Mouse (Mus musculus) neutrophil, adult 5-6 weeks (primary cell): Measurements from ENCODE around the gene Wwox. TPM values are rescaled to one million over a fixed set of nuclear protein-coding genes. Genes with fewer than 3 reads are reported as not detected.
A peak's percentile ranks its signal among the peaks of the same experiment; 100 is the strongest.

Experiments used
- ATAC-seq: fragments of 151-379, 151-347 bp; 2 replicates; pipeline ENCODE4 v1.8.0; 2017; ENCODE audit warnings: mild to moderate bottlenecking, moderate TSS enrichment; ENCODE audit not compliant: insufficient number of reproducible peaks, poor library complexity, low FRiP score, severe bottlenecking; ENCODE audit errors: extremely low read depth
- total RNA-seq: library from RNA; stranded (forward); fragments of 200-1000 nt; gene quantifications from 2 replicates; pipeline ENCODE4 v1.2.3, GENCODE M21; 2017

The Wwox gene
- total RNA-seq, 1 experiment from 2014 or later, result 7.7 TPM

DNA sequence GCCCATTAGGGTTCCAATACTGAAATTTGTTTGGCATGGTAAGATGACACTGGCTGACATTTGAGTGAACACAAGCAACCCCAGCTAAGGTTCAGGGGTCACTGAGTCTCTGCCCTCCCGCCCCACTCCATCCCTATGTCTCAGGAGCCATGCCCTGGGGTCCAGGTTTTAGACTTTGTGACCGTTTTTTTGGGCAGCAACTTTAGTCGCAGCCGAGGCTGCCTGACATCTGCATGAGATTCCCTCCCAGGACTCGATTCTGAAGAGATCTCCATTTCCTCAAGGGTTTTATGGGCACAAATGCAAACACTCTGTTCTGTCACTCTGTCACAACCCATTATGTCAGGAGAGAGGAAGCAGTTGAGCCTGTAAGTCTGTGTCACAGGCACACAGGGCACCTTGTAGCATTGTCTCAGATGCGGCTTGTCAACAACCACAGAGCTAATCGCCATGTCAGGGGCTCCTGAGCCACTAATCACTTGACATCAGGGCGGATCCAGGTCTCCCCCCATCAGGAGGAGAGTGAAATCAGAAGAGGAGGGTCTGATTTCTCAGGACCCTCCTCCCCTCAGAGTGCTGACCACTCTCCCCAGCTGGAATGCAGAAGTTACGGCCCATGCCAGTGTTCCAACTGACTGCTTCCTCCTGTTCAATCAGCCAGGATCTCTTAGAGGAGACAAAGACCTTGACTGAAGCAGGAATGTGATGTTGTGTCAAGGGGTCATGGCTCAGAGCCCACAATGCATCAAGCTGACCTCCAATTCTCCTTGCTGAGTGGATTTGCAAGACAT lies 704.3 kb downstream of the Wwox start:
- ATAC-seq, result no peak

DNA sequence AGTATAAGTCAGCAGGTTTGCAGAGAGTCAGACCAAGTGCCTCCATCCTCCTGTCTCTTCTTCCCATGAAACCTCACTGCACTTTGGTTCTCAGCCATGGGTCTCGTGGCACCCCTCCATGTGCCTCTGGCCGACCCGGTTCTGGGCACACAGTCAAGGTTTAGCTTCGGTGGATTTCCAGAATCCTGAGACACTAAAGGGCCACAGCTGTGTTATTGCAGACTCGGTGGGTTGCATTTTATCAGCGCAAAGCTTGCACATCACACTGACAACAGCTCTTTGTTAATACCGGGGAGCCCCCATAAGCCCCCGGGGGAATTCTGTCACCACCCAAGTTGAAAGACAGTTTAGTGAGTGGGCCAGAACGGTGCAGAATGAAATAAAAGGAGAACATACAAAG lies 707.6 kb downstream of the Wwox start:
- ATAC-seq, result no peak

DNA sequence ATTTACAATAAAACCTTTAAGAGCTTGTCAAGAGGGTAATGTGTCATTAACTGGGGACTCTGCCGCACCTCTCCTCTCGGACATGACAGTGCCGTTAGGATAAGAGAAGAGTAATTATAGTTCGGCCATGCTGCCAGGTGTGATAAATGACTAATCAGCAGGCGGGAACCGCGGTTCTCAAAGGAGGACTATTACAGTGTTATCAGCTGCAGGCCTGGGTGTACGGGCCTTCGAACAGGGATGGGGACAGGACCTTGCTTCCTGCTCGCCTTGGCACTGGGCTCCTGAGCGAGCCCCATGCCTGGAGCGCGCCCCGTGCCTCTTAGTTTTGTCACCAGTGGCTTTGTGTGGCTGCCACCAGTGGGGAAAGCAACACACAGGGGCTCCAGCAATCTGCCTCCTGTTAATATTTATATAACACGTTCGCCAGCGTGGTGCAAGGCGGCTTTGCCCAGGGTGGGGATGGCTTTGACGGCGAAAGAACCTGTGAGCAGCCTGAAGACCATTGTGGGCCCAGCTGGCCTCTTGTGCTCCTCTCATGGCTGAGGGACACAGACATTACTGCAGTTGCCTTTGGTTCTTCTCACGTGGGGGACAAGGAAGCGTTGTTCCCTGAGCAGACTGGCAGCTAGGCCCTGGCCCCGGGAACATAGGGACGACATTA lies 711.1 kb downstream of the Wwox start:
- no peak for ATAC-seq

DNA sequence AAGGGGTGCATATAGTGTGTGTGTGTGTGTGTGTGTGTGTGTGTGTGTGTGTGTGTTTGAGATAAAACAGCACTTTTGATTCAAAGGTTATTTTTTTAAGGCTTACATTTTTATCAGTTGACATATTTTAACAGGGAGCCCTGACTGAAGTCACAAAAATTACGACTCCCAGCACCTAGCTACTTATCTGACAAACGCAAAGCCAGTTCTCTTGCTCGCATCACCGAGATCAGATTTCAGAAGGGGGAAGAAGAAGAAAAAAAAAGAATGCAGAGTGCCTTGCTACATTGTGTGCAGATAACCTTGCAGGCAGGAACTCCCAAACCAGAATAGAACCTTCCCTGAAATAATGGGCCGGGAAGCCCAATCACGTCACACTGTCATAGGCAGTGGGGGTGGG lies 712.0 kb downstream of the Wwox start:
- no peak for ATAC-seq

DNA sequence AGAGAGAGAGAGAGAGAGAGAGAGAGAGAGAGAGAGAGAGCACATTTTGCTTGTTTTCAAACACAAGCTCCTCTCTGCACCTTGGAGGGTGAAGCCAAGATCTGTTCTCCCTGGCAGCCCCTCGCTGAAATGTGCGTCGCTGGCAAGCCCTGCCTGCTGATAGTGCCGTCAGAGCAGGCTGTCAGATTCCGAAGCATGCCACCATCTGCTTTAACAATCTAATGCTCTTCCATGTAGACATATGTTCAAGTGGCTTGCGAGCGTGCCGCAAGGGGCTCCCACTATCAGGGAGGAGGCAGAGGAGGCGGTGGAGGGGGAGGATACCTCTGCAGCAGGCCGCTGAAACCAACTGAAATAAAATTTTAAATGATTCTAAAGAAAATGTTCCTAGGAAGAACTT lies 714.6 kb downstream of the Wwox start:
- no peak for ATAC-seq

DNA sequence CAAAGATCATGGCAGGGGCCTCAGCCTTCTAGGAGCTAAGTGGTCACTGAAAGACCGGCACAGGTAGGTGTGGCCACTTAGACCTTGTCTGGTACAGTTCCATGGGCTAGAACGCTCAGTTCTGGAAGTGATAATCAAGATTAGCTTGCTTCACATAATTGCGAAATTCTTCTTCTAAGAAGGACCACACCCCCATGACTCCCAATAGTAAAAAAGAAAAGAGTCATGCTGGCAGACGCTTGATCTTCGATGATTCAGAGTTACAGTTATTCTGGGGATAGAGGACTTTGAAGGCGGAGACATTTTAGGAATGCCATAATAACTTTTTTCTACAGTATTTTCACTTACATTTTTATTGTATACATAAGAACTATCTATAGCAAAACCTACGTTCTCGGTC lies 716.7 kb downstream of the Wwox start:
- no peak for ATAC-seq

DNA sequence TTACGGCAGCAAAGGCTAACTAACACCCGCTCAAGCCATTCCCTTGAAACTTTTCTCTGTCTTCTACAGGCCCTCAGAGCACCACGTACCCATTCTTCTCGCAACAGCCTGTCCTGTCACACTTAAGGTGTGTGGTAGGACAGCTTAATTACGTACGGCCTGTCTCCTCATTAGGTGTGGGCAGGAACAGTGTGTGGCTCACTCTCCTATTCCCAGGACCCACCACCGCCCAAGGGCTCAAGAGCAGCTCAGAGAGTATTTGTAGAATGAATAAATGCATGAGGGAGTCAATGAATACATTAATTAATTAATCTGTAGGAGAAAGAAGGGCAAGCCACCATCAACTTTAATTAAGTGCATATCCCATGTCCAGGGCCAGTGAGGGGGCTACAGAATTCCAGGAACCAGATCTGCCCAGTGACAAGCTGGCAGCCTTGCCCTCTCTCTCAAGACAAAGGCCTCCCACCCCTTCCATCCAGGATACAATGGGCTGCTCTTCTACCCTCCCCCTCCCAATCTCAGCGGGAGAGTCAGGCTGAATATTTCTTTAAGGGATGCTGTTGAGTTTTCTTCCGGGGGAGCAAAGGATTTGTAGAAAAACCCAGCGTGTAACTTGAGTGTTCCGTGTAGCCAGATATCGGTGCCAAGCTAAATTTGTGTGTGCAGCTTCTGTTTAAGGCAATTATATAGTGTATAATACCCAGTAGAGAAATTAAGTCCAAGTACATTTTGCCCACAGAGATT lies 718.7 kb downstream of the Wwox start:
- no peak for ATAC-seq

DNA sequence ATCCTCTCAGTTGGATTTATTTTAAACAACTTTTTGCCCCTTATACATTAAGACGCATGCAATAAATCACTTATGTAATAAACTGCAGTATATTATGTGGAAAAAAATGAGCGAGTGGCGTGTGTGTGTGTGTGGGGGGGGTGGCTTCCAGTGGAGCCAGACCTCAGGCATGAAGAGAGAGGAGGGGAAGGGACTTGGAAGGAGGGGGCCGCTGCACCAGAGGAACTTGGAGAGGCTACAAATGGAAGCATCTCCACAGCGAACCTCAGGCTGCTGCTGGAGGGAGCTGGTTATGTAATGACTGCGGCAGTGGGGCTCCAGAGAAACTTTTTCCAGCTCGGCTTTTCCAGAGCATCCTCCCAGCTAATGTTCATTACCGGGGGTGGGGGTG lies 719.3 kb downstream of the Wwox start:
- ATAC-seq, result no peak

DNA sequence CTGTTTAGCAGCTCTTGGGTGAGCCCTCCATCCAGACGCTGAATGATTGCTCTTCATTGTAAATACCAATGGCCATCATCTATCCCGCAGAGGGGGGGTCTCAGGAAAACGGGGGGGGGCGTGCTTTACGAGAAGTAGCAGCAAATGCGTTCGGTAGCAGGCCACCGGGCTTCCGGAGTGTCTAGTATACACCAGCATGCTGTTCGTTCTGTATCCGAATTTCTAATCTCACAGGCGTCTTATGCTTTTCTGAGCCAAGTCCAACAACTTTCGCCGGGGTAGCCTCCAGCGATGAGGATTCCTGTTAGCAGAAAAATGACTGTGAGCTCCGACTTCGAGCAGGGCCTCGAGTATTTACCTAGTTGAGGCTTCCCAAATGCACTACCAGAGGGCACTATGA lies 719.8 kb downstream of the Wwox start:
- ATAC-seq, result no peak

DNA sequence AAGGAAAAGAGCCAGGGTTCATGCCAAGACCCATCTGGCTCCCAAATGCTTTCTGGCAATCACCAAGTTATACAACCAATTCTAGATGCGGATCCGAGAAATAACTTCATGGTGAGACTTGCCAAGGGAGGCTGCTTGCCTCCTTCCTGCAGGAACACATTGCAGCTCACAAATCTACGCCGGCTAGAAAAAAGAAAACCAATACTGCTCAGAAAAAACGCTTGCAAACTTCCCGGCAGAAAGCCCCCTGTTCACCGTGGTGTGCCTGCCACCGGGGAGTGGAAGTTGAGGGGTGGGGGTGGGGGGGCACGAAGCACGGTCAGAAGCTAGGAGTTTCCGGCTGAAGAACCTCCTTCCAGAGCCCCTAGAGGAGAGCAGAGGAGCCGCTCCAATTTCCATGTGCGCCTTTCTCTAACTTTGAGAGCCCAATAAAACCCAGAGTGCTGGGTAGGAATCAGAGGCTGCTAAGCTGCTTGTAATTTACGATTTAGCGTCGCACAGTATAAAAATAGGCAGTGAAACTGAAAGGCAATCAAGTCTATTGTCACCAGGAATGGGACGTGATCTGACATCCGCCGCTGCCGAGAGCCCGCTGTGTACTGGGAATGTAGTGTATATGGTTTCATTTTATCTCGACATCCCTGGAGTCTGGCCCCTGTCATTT lies 720.4 kb downstream of the Wwox start:
- ATAC-seq, result peak; percentile 18; the same call in 1 of the 2 replicates

DNA sequence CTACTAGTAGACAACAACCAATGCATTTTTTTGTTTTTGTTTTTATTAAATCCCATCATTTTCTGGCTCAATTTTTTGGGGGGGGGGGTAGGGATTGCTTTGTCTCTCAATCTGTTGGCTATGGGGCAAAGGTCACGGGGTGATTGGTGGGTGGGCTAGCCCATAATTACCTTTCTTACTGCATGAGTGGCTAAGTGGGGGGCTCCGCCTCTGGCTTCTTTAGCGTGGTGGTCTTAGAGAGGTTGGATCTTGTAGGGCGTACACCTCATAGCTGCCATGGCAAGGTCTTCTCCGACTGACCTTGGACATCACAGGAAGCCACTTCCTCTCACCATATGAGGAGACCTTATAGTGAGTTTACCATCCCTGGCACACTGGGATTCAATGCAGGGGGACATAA lies 721.0 kb downstream of the Wwox start:
- no peak for ATAC-seq

DNA sequence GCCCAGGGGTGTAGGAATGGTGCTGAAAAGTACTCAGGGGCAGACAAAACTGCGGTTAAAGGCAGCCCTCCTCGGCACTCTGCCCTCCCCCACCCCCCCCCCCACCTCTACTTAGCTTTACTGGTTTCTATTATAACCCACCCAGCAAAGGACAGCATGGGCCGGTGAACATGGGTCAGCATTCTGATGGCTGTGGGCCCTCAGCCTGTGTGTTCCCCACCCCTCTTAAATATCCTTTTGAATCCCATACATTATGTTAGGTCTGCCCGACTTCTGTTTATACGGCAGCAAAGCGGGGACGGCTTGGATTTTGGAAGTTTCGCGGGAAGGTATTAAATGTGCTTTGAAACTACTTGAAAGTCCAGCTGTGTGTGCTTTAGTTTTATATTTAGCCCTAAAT lies 722.1 kb downstream of the Wwox start:
- no peak for ATAC-seq

DNA sequence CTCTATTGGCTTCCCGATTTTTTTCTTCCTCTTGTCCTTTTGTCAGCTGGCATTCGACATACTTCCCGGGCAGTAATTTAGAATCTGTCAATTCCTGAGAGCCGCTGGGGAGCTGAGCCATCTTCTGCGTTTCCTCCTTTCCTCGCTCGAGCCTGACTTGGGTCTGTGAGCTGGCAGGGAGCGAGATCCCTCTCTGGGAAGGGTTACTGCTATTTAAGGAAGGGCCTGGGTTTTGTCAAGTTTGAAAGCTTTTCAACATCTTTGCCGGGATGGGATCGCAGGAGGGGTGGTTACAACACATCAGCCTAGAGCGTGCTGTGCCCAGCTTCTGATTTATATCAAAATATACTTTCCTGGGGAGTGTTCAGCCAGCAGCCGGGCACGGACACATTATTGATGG lies 725.4 kb downstream of the Wwox start:
- no peak for ATAC-seq

DNA sequence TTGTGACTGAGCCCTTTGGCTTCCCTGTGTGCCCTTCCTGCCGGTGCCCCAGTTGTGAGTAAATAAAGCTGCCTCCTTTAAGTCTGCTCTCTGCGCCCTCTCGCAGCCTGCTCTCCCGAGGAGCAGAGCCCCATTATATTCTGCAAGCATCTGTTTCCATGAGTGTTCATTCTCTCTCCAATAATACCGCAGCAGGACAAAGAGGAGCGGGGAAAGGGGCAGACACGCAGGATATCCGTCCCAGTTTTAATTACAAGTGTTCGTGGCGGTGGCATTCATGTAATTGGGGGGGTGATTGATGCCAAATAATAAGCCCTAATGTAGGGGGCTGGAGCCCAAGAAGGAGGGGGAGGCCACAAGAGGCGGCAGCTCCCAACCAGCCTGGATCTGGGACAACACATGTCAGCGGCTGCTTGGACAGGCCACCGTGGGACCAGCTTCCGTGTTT lies 734.2 kb downstream of the Wwox start:
- no peak for ATAC-seq

DNA sequence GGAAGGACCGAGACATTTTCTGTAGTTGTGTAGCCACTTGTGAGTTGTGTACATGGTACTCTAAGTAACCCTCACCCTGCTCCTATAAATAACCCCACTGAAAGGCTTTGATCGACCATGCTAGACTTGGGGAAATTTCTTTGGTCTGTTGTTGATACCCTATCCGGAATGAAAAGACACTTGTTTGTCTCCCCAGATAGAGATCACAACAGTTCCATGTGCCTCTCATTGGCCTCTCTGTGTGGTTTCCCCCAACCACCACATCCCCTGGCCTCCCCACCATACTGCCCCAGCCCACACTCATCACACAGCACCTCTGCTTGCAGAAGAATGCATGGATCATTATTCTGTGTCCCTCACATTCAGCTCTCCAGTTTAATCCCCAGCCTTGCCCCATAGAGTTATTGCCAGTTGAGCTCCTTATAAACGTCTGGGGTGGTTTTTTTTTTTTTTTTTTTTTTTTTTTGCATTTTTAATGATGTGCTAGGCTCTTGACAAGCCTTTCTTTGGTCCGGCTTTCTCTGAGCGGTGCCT lies 746.0 kb downstream of the Wwox start:
- no peak for ATAC-seq

DNA sequence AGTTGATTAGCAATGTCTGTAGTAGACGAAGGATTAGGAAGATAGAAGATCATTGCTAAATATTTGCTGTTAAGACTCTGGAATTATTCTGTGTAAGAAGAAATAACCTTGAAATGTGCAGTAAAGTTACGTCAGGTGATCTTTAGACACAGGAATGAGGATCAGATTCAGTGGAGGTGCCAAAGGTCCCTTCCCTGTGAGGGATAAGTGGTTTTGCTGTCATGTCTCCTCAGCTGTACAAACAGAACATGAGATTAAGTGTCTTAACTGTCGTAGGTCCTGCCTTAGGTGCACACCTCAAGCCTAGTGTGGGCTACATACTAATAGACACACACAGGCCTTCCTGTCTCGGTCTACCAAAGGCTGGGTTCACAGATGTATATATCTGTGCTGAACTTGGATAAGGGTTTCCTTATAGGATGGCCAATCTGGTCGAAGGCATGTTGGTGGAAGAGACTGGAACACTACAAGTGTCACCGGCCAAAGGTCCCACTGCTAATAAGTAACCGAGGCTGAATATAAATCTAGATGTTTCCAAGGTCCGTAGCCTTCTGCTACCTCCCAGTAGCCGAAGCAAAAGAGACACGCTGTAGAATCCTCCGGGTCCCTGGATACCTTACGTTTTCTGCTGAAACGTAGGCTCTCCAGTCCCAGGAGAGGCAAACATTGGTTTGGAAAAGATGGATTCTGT lies 746.8 kb downstream of the Wwox start:
- ATAC-seq, result no peak

DNA sequence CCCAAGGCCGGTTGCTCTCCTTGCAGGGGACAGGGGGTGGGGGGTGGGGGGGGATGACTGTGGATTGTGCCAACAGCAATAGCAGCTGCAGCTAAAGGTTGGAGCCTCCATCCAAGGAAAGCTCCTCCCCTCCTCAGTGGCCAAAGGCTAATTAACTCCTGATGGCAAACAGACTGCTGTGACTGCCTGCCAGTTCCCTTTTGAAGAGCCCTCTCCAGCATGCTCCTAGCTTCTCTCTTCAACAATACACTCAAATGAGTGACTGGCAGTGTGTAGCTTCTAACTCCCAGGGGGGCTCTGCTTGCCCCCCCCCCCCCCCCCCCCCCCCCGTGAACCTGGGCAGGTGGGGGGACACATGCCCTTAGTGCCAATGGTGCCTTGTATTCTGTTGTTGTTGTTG lies 747.4 kb downstream of the Wwox start:
- ATAC-seq, result no peak

DNA sequence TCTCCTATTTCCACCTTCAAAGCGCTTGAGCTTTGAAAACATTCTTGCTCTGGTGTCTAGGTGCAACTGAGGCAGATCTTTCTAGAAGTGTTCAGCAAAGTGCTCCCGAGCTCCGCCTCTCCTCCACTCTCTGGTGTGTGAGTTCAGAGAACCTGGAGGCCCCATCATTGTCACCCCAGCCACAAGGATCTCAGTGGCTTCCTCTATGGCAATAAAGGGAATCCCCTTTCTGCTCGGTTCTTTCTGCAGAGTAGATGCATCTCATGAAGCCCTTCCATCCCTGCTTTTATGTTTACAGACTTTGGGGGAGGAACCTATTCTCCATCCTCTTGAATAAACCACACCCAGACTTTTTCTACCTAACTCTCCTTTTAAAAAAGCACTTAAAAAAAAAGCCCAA lies 749.0 kb downstream of the Wwox start:
- ATAC-seq, result no peak

DNA sequence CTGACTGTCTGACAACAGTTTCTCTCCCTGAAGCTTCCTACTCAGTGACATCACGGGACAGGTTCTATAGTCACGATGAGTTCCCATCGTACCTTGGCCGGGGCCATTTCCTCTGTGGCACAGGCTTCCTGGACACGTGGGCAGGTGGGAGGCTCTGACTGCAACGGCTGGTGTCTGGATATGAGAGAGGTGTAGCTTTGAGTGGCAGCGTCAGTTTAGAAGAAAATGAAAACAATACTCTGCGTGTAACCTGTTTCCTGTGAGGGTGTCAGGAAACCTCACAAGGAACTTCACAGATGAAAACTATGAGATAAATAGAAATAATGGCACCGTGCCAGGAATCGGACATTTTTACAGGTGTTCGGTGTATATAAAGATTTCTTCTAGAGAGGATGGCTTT lies 750.4 kb downstream of the Wwox start:
- peak; percentile 71 for ATAC-seq
